Mouse (Mus musculus) naive thymus-derived CD4-positive, alpha-beta T cell, adult 2 months (primary cell): ENCODE data around the gene Nr4a3.

Experiments used
- DNase-seq: peaks from one replicate; pipeline ENCODE4 v3.0.0-alpha.2; 2011; ENCODE audit warnings: low read depth

Gene Nr4a3

GRCm38 (mm10) chr4:48110331-48110730 is 65.4 kb downstream of the Nr4a3 start:
- DNase-seq: no peak

- DNase-seq: peak; percentile 70
These were observed 71.2 kb downstream of the Nr4a3 start for GRCm38 (mm10) chr4:48116191-48116590.

- DNase-seq: no peak
These were observed 79.4 kb downstream of the Nr4a3 start for GRCm38 (mm10) chr4:48124416-48124772.

GRCm38 (mm10) chr4:48124773-48125469 is 80.0 kb downstream of the Nr4a3 start, which contains the start of gene Stx17:
TSS of gene Stx17 (plus strand) at chr4:48124915.
- peak; percentile 93 for DNase-seq

- no peak for DNase-seq
These were observed 85.4 kb downstream of the Nr4a3 start for GRCm38 (mm10) chr4:48130314-48130713.

GRCm38 (mm10) chr4:48131606-48132005 is 86.7 kb downstream of the Nr4a3 start:
- DNase-seq: no peak

- no peak for DNase-seq
These were observed 87.8 kb downstream of the Nr4a3 start for GRCm38 (mm10) chr4:48132721-48133120.
